Mouse (Mus musculus) stomach, embryonic 16.5 days (tissue): ENCODE results near the gene Atxn1. TPM values are rescaled to one million over a fixed set of nuclear protein-coding genes. Genes with fewer than 3 reads are reported as not detected.

Source experiments
- ATAC-seq: fragments of 200-750 bp; cut with Nextera tagmentation; 2 replicates; pipeline ENCODE4 v1.8.0; 2017; ENCODE audit warnings: moderate number of reproducible peaks, moderate TSS enrichment; ENCODE audit not compliant: insufficient read depth, low FRiP score
- H3K27ac ChIP-seq: fragments of 300-500 bp; sonication (generic); 2 replicates; pipeline ENCODE4 v1.5.1; 2014; ENCODE audit warnings: low read length
- H3K27me3 ChIP-seq: fragments of 300-500 bp; sonication (generic); 2 replicates; pipeline ENCODE4 v1.6.1; 2014; ENCODE audit warnings: low read length, control low read depth, mixed read lengths; ENCODE audit not compliant: control insufficient read depth, insufficient read depth
- H3K36me3 ChIP-seq: fragments of 300-500 bp; sonication (generic); 2 replicates; pipeline ENCODE4 v1.6.1; 2014; ENCODE audit warnings: low read length; ENCODE audit not compliant: control insufficient read depth, insufficient read depth
- H3K4me1 ChIP-seq: fragments of 300-500 bp; sonication (generic); 2 replicates; pipeline ENCODE4 v1.6.1; 2014; ENCODE audit warnings: low read length, control low read depth, mixed read lengths; ENCODE audit not compliant: control insufficient read depth, insufficient read depth
- H3K4me2 ChIP-seq: fragments of 300-500 bp; sonication (generic); 2 replicates; pipeline ENCODE4 v1.6.1; 2014; ENCODE audit warnings: low read depth, low read length, mixed read lengths
- H3K4me3 ChIP-seq: fragments of 300-500 bp; sonication (generic); replicated peaks from 2 replicates; pipeline ENCODE4 v1.5.1; 2014; ENCODE audit warnings: mild to moderate bottlenecking, low read length
- H3K9ac ChIP-seq: fragments of 300-500 bp; sonication (generic); 2 replicates; pipeline ENCODE4 v1.6.1; 2014; ENCODE audit warnings: low read length
- H3K9me3 ChIP-seq: fragments of 300-500 bp; sonication (generic); replicated peaks from 2 replicates; pipeline ENCODE4 v1.6.1; 2016; ENCODE audit warnings: low read length, control low read depth; ENCODE audit not compliant: control insufficient read depth
- WGBS: fragments of 180-500 bp; shearing (Covaris S2); extraction: QIAGEN DNeasy Blood & Tissue Kit; methylation state at CpG from one replicate; pipeline ENCODE4 v1.1.7; 2014; 5-methylcytosine and 5-hydroxymethylcytosine counted together
- polyA plus RNA-seq: library from polyadenylated mRNA; unstranded; fragments of >200 nt; fragmentation: Nextera tagmentation; extraction: Ambion mirVana; gene quantifications from 2 replicates; pipeline ENCODE4 v1.2.1, GENCODE M21; 2015

Gene Atxn1
- polyA plus RNA-seq, 1 experiment from 2014 or later, result 7.8 TPM

DNA sequence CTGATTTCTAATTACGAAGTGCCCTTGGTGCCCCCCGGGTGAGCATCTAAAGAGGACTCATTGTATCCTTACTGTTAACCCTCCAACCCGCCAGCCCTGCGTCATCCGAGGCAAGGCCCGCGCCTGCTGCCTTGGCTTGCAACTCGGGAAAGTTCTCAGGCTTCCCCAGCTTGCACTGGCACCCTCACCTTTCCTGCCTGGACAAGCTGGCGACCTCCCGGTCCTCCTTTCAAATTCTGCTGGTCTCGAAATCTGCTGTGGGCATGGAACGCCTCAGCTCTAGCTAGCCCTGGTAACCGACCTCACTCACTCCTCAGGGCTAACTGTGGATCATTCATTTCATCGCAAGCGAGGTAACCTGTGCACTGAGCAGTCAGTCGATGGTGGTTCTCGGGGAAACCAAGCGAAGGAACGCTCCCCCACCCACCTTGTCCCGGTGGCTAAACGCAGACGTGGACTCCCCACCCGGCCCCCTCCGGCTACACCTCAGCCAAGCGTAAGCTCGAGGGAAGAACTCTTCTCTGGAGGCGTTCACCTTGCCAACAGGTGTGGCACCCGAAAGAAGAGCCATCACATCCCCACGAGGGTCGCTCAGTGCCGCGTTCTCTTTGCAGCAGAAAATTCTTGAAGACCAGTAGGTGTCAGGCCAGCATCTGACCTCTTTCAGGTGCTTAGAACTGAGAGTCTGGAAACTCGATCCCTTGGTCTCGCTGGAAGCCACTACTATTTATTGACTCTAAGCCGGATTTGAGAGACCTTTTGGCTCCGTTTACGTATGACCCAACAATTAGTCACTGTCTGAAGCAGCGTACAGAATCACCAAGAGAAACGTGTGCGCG lies 1.0 kb upstream of the Atxn1 start:
- H3K9ac ChIP-seq, result peak overlapping the region; percentile 97
- H3K4me2 ChIP-seq, result peak overlapping the region; percentile 62
- H3K36me3 ChIP-seq, result no peaks in the 10 kb centered on the region
- peak overlapping the region; percentile 97 for H3K27ac ChIP-seq
- ATAC-seq, result peak; percentile 8; the same call in 1 of the 2 replicates
- peak overlapping the region; percentile 95 for H3K4me3 ChIP-seq
- under 1% methylated on average over 41 of the region's 41 CpGs for WGBS
- H3K9me3 ChIP-seq, result no peaks in the 10 kb centered on the region
- H3K27me3 ChIP-seq, result no peaks in the 10 kb centered on the region
- peaks cover 23% of the 10 kb centered on the region for H3K4me1 ChIP-seq

DNA sequence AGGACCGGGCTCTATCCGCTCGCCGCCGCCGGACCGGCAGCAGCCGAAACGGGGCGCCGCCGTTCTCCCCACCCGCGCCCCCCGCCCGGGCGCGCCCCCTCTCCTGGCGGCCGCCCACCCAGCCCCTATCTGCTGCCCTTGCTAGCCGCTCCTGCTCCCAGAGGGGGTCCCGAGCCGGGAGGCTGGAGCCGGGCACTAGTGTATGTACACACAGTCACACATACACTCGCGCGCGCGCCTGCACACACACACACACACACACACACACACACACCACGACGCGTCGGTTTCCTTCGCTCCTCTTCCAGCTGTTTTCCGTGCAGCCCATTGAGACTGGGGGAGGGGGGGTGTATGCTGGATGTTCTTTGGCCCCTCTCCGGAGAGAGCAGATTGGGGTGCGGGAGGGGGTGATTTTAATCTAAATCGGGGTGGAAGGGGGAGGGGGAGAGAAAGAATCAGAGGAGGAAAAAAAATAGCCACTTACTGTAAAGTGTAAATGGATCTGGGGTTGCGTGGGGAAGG lies 416 bp downstream of the Atxn1 start:
- no peaks in the 10 kb centered on the region for H3K27me3 ChIP-seq
- peak overlapping the region; percentile 95 for H3K4me3 ChIP-seq
- WGBS, result under 1% methylated on average over 22 of the region's 39 CpGs
- no peaks in the 10 kb centered on the region for H3K36me3 ChIP-seq
- no peaks in the 10 kb centered on the region for H3K9me3 ChIP-seq
- H3K27ac ChIP-seq, result peak overlapping the region; percentile 97
- peak; percentile 24; the same call in 1 of the 2 replicates for ATAC-seq
- peak overlapping the region; percentile 97 for H3K9ac ChIP-seq
- H3K4me1 ChIP-seq, result peaks cover 31% of the 10 kb centered on the region
- peak overlapping the region; percentile 62 for H3K4me2 ChIP-seq

DNA sequence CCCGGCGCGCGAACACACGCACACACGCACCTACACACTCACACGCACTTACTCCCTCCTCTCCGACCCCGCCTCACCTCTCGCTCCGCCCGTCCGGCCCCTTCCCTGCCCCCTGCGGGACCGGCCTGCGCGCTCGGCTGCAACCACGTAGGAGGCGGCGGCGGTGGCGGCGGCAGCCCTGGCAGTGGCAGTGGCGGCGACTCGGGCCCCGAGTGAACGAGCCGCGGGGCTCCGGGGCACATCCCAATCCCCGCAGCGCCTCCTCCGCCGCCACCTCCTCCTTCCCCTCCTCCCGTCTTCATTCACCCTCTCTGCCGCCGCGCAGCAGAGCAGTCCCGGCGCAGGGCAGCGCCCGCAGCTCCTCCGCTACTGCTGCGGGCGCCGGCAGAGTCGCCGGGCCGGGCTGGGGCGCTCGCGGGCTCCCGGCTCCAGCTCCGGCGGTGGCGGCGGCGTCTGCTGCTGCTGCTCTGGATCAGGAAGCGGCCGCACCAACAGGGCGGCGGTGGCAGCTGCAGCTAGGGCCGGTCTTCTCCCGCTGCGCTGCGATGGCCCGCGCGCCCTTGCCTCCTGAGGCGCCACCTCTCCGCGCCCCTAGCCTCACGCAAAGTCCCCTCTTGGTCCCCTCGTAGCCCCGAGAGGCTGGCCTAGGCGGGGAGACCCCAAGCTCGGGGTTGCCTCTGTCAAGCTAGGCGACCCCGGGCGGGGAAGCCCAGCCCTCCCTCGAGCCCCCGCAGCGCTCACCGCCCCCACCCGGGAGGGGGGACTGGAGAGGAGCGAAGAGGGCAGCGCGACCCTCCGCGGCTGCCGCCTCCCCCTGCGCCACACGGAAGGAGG lies 1.1 kb downstream of the Atxn1 start:
- H3K9ac ChIP-seq, result peak overlapping the region; percentile 97
- peaks cover 31% of the 10 kb centered on the region for H3K4me1 ChIP-seq
- H3K4me3 ChIP-seq, result peak overlapping the region; percentile 95
- H3K36me3 ChIP-seq, result no peaks in the 10 kb centered on the region
- H3K9me3 ChIP-seq, result no peaks in the 10 kb centered on the region
- peak overlapping the region; percentile 62 for H3K4me2 ChIP-seq
- WGBS, result under 1% methylated on average over 89 of the region's 95 CpGs
- H3K27ac ChIP-seq, result peak overlapping the region; percentile 97
- no peaks in the 10 kb centered on the region for H3K27me3 ChIP-seq
- ATAC-seq, result peak; percentile 70

DNA sequence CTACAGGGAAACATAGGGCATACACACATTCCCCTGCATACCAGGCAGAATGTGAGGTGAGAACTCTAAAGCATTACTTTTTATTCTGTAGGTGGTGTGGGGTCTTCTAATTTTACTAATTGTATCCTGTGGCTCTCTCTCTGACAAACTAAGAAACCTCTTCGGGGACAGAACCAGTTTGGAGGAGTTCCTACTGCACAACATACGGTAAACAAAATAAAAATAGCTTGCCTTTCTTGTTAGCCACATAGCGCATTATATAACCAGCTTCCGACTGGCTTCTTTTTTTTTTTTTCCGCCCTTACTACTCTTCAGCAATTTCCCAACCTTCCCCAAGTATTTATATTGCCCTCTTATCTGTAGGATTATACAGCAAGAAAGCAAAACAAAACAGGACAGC lies 2.0 kb downstream of the Atxn1 start:
- peak overlapping the region; percentile 97; the same call in 1 of the 2 replicates for H3K27ac ChIP-seq
- peaks cover 37% of the 10 kb centered on the region for H3K4me1 ChIP-seq
- no peaks in the 10 kb centered on the region for H3K27me3 ChIP-seq
- WGBS, result 16% methylated on average over 5 of the region's 5 CpGs
- H3K4me2 ChIP-seq, result peak overlapping the region; percentile 62
- H3K9me3 ChIP-seq, result no peaks in the 10 kb centered on the region
- ATAC-seq, result no peak
- peak overlapping the region; percentile 97 for H3K9ac ChIP-seq
- no peaks in the 10 kb centered on the region for H3K36me3 ChIP-seq
- peak overlapping the region; percentile 95 for H3K4me3 ChIP-seq

DNA sequence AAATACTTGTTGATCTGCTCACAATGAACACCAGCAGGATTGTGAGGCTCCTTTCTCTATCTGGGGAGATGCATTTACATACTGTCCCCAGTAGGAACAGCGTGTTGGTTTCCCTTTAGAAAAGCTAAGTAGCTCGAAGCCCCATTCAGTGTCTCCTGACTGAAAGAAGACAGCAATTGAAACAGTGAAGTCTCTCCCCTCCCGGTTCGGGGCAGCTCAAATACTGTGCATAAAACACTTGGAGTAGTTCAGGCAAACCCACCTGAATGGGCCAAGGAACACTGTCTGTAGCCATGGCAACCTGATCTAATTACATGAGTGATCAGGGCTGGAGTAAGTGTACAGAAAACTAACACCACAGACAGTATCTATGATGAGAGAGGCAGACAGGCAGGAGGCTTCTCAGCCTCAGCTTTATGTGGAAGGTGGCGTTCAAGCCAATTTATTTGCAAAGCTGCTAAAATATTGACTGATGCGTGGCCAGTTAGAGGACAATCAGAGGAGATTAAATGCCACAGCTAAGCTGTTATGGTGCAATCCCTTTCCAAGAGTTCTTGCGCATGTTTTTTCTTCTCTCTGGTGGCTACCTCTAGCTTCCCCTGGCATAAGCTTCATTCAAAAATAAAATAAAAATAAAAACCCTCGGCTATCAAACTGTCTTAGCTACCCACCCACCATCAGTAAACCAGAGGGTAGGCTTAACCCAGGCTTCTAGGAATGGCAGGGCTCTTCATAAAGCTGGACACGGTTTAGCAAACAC lies 2.8 kb downstream of the Atxn1 start:
- H3K27me3 ChIP-seq, result no peaks in the 10 kb centered on the region
- no peaks in the 10 kb centered on the region for H3K9me3 ChIP-seq
- H3K27ac ChIP-seq, result 0 out of 2 replicates have a peak overlapping the region, but pooled peaks have one; percentile 1
- peak overlapping the region; percentile 62 for H3K4me2 ChIP-seq
- 0 out of 2 replicates have a peak overlapping the region, but pooled peaks have one; percentile 28 for H3K9ac ChIP-seq
- no peaks in the 10 kb centered on the region for H3K36me3 ChIP-seq
- ATAC-seq, result no peak
- 0 out of 2 replicates have a peak overlapping the region, but pooled peaks have one; percentile 10 for H3K4me3 ChIP-seq
- peaks cover 37% of the 10 kb centered on the region for H3K4me1 ChIP-seq
- 34% methylated on average over 9 of the region's 9 CpGs for WGBS

DNA sequence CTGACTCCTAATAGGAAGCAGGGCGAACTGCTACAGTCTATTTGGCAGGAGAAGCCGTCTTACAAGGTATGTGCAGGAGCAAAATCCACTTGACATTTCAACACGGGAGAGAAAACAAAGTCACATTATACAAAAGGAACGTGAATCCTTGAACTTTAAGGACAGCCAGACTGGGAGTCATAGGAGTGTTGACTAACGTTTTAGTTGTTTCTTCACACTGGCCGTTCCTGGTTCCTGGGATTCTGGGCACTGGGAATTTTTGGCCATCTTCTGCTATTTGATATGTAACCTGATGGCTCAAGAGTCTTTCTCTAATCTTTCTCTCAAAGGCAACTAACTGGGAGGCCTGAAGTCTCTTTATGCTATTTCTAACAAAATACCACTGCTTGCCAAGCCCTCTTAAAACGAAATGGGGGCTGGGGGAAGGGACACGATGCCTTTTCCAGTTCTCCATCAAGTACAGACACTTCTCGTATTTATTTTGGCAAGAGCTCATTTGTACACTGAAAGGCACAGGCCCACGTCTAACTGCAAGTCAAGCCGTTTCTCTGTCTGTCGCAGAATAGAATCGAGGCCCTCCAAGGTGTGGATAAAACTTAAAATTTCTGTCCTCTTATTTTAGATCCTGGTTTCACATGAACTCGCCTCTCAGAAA lies 4.4 kb downstream of the Atxn1 start:
- no peak for ATAC-seq
- Histone ChIP-seq H3K9me3 (no peaks in the 10 kb centered on the region), H3K27me3 (no peaks in the 10 kb centered on the region), H3K4me2 (peak overlapping the region; percentile 3; the same call in 1 of the 2 replicates), H3K4me3 (no peak overlapping the region), H3K9ac (no peak overlapping the region), H3K4me1 (peaks cover 28% of the 10 kb centered on the region), H3K27ac (no peak overlapping the region), H3K36me3 (no peaks in the 10 kb centered on the region)
- WGBS, result 54% methylated on average over 14 of the region's 14 CpGs

DNA sequence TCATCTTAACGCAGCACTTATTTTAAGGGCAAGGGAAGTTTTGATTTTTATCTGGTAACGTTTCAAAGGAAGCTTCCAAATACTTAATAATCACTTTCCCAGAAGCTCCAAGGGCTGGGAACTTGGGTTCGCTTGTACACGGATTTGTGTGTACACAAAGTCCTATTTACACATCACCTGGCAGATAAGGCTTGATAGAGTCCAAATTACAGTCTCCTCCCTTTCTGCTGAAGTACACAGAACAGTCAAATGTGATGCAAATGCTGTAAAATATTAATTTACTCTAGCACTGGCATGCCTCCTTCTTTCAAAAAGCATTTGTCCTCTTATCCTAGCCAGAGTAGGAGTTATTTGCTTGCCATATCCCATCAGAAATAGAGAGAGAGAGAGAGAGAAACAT lies 6.5 kb downstream of the Atxn1 start:
- no peak overlapping the region for H3K9ac ChIP-seq
- H3K4me1 ChIP-seq, result peaks cover 28% of the 10 kb centered on the region
- H3K4me2 ChIP-seq, result no peak overlapping the region
- H3K4me3 ChIP-seq, result no peak overlapping the region
- ATAC-seq, result no peak
- no peaks in the 10 kb centered on the region for H3K9me3 ChIP-seq
- 40% methylated on average over 4 of the region's 4 CpGs for WGBS
- no peak overlapping the region for H3K27ac ChIP-seq
- H3K27me3 ChIP-seq, result no peaks in the 10 kb centered on the region
- no peaks in the 10 kb centered on the region for H3K36me3 ChIP-seq

DNA sequence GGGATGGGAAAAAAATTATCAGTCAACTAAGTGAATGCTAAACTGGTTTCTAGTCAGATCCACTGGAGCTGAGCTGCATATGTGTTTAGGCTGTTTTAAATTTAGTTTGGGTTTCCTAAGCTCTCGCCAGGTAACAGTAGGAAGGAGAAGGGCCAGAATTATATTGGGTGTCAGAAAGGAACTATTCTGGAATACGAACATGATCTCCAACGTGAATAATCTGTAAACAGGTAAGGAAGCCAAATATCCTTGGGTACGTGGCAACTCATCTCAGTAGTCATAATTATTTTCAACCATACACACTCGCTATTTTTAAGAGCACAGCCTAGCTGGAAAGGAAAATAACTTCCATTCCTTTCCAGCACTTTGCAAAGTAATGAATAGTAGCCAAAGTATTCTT lies 7.2 kb downstream of the Atxn1 start:
- WGBS, result 82% methylated on average over 5 of the region's 5 CpGs
- Histone ChIP-seq H3K4me1 (peaks cover 26% of the 10 kb centered on the region), H3K36me3 (no peaks in the 10 kb centered on the region), H3K27ac (no peak overlapping the region), H3K9ac (no peak overlapping the region), H3K4me2 (no peak overlapping the region), H3K4me3 (no peak overlapping the region), H3K27me3 (no peaks in the 10 kb centered on the region), H3K9me3 (no peaks in the 10 kb centered on the region)
- no peak for ATAC-seq
